Mouse (Mus musculus) kidney, adult 8-10 months (tissue): ENCODE results near the gene Gm19684.
A peak's percentile ranks its signal among the peaks of the same experiment; 100 is the strongest.
"Not testable (repeated sequence)": the region's sequence is repeated elsewhere in the genome, so short reads cannot be mapped to it uniquely, and the experiment has no call there.

Experiments used
- DNase-seq, 2 experiments: peaks; one replicate each; pipeline ENCODE4 v3.0.0; 2022

Gm19684 gene

DNA sequence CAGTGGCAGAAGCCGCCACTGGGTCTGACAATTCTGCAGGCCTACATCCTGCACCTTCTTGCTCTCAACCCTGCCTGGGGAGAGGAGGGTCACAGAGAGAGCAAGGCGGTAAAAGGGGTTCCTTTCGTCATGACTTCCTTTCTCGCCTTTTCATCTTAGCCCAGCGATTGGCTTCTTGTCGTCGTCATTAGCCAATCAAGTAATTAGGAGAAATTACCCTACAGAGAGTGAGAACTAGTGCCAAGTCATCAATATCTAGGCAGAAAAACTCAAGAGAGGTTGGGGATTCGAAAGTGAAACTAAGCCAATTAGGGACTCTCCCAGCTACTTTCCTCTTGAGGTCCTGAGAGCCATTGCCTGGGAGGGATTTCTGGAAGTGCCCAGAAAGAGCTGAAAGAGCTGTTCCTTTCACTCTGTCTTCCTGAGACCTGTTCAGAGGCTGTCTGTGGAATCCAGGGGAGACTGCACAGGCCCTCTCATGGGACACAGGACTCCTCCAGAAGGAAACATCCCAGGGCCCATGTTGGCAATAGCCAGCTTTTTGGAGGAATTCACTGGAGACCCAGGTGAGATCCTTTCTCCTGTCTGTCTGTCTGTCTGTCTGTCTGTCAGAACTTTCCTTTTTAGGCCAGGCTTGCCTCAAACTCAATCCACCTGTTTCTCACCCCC, at the start of gene Gm19684:
TSS of gene Gm19684 (plus strand) at position 327 of the 669 bp plus-strand sequence.
- peak; percentile 60 to 83 for DNase-seq

GRCm38 (mm10) chr17:36081901-36082300, 39.6 kb upstream of the Gm19684 start:
- not testable (repeated sequence) for DNase-seq

DNA sequence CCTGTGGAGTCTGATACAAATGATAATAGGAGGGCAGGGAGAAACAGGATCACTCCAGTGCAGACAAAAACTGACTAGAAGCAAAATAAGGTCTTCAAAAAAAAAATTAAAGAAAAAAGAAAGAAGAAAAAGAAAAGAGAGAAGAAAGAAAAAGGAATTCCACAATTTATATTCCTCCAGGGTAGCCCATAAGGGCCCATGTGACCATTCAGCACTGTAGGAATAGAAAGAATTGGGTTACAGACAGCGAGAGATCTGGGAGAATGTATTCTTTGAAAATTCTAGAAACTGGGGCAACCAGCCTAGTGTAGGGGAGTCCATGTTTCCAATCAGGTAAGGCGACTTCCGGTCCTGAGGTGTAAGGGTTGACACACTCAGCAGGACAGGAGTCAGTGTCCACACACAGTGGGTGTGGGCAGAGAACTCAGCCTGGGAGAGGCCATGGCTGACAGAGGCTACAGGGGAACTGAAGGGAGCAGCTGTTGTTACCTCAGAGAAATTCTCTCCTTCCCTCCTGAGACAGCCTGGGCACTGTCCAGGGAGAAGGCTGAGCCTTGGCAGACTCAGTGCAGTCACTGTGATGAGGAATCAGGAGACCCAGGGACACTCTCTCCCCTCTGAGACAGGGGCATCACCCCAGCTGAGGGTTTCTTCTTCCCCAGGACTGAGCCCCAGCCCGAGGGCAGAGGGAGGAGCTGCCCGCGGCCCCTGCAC, 38.8 kb upstream of the Gm19684 start:
- DNase-seq: not testable (repeated sequence)

- peak; percentile 68 to 77 for DNase-seq
These were observed 38.1 kb upstream of the Gm19684 start for GRCm38 (mm10) chr17:36083266-36083869.

GRCm38 (mm10) chr17:36083870-36084451, 37.5 kb upstream of the Gm19684 start:
- no peak for DNase-seq

DNA sequence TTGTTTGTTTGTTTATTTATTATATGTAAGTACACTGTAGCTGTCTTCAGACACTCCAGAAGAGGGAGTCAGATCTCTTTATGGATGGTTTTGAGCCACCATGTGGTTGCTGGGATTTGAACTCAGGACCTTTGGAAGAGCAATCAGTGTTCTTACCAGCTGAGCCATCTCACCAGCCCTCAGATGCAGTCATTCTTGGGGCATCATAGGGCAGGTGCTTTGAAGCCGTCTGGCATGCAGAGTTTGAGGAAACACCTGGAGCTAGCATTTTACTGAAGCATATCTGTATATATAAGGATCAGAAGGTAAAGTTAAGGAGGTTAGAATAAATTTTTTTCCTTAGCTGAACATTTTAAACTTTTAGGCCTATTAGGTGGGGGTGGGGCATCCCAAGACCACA, 35.5 kb upstream of the Gm19684 start:
- not testable (repeated sequence) for DNase-seq

- not testable (repeated sequence) for DNase-seq
These were observed 29.5 kb upstream of the Gm19684 start for GRCm38 (mm10) chr17:36091933-36092332.

DNA sequence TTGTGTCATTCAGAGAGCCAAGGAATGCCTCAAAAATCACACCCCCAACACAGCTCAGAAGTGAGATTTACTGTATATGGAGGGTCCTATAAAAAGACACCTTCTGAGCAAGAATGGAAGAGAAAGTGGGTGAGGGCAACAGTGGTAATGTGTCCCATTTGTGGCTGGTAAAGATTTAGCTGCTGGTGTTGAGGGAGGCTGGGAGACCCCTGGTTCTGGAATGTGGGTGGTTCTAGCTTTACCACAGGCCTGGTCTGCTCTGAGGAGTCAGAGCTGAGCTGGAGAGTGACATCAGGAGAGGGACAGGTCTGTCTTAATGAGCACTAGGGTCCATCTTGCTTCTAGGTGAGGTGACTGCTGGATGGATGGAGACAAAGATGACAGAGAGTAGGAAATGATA, 29.0 kb upstream of the Gm19684 start:
- DNase-seq: not testable (repeated sequence)

- no peak for DNase-seq
These were observed 27.5 kb upstream of the Gm19684 start for GRCm38 (mm10) chr17:36093936-36094335.

DNA sequence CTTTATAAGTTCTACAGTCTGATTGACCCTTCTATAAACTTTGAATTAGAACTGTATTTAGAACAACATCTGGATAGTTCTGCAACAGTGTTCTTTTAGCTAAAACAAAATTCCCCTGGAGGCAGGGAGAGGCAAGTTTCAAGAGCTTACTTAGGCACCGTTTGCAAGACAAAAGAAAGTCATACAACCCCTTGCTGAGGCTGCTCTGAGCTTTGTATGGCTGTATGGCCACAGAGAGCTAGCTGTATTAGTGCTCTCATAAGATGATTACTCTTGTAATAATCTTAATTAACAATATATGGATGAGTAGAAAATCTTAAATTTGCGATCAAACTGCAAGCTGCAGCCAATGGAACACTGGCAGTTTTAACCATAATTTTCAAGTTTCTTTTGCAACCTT, 21.9 kb upstream of the Gm19684 start:
- DNase-seq: not testable (repeated sequence)

DNA sequence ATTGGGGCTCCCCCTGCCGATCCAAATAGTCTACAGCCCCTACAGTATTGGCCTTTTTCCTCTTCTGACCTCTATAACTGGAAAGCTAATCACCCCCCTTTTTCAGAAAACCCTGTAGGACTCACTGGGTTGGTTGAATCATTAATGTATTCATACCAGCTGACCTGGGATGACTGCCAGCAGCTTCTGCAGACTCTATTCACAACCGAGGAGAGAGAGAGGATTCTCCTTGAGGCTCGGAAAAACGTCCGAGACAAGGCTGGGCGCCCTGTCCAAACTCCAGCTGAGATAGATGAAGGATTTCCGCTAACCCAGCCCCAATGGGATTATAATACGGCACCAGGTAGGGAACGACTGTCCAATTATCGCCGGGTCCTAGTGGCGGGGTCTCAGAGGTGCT, 19.4 kb upstream of the Gm19684 start:
- DNase-seq: peak; percentile 65 to 77

DNA sequence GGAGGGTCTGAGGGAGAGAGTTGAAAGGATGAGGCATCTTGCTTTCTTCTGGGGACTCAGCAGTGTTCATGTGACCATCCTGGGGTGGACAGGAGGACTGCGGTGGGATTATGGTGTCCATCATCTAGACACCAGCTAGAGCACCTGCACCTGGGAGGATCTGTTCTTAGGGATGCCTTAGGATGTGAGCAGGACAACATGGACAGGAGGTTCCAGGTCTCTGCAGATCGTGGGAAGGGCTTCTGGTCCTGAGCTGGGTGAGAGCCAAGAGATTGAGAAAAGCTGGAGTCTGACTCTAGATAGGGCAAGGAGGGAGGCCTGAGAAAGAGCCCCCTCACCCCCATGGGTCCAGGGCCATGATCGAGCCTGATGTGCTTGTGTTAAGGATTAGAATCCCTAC, 11.3 kb upstream of the Gm19684 start:
- not testable (repeated sequence) for DNase-seq

DNA sequence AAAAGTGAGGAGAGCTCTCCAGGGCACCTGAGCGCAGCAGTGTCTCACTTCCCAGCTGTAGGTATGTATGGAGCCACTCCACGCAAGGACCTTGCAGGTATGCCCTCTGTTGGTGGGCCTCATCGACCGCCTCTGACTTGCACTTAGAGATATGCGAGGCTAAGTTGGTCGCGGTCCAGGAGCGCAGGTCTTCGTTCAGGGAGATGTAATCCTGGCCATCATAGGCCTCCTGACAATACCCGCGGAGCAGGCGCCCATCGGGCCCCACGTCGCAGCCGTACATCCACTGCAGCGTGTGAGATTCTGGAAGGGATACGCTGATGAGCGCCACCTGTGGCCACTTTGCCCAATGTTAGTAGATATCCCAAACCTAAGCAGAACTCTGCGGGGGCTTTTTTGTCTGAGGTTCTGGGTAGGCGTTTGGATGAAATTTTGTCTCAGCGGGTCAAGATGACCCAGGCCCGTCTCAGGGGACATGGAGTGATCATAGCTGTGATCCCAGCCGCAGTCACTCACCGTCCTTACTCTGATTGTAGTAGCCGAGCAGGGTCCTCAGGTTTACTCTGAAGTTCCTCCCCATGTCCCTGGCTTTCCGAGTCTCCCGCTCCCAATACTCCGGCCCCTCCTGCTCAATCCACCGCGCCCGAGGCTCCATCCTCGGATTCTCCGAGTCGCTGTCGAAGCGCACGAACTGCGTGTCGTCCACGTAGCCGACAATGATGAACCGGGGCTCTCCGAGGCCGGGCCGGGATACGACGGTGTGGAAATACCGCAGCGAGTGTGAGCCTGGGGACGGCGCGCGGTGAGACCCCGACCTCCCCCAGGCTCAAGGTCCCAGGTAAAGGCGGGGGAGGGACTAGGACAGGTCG, 10.6 kb upstream of the Gm19684 start:
- DNase-seq: peak in 1 of 2 experiments; percentile 41

DNA sequence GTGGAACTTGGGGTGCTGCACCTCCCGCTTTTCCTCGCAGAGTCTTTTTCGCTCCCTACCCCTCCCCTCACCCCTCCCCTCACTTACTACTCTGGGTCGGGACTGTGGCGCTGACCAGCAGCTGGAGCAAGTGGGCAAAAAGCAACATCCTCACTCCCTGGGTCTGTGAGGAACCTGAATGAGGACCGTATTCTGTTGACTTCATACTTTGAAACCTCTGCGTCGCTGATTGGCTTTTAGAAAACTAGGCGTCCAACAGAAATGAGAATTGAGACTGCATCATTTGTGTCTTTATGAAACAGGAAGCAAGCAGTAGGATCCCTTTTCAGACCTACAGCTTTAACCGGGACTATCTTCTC, 10.0 kb upstream of the Gm19684 start:
- DNase-seq: peak; percentile 38 to 43

DNA sequence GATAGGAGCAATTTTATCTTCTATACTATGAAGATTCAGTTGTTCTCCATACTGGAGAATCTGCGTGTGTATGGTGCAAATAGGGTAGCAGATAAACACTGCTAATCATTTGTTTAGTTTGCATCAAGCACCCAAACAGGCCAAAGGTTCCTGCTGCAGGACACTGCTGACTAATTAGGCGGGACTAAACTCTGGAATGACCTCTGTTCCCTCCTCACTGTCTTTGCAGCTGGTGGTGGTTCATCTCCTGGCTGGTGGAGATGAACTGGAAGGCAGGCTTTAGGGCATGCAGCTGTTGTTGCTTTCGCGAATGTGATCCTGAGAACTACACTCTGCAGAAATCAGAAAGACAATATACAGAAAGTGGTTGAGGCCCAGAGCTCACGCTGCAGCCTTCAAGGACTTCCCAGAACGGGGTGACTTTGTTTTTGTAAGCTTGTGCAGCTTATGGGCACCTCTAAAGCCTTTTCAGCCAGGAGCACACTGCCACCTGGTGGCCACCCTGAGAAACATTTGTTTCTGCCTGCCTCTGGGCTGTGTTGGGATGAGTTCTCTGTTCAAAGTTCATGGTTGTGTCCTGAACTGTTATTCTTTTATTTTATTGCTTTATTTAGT, 7.4 kb upstream of the Gm19684 start:
- DNase-seq: peak; percentile 28 to 54

GRCm38 (mm10) chr17:36116545-36116944, 4.9 kb upstream of the Gm19684 start:
- DNase-seq: not testable (repeated sequence)

- not testable (repeated sequence) for DNase-seq
These were observed 639 bp upstream of the Gm19684 start for GRCm38 (mm10) chr17:36120839-36121238.

GRCm38 (mm10) chr17:36124111-36124510, 2.6 kb downstream of the Gm19684 start:
- DNase-seq: not testable (repeated sequence)

GRCm38 (mm10) chr17:36128525-36128924, 7.0 kb downstream of the Gm19684 start:
- not testable (repeated sequence) for DNase-seq

- DNase-seq: peak; percentile 58 to 66
These were observed 7.7 kb downstream of the Gm19684 start, which contains the start of gene Gm7030 for GRCm38 (mm10) chr17:36128968-36129817. Gene Gm7030, minus strand, starts transcription at chr17:36129425.
